Mouse (Mus musculus) midbrain, embryonic 10.5 days (tissue): ENCODE data around the gene Ttc33. TPM values are rescaled to one million over a fixed set of nuclear protein-coding genes. Genes with fewer than 3 reads are reported as not detected.

Experiments used
- DNase-seq: peaks from one replicate; pipeline ENCODE4 v3.0.0-alpha.2; 2017; ENCODE audit warnings: low spot score
- H3K27ac ChIP-seq: fragments of 300-500 bp; sonication (generic); replicated peaks from 2 replicates; pipeline ENCODE4 v1.5.1; 2016; ENCODE audit warnings: mild to moderate bottlenecking
- H3K27me3 ChIP-seq: fragments of 300-500 bp; sonication (generic); 2 replicates; pipeline ENCODE4 v1.6.1; 2016; ENCODE audit warnings: low read depth, mild to moderate bottlenecking; ENCODE audit not compliant: poor library complexity, severe bottlenecking
- H3K36me3 ChIP-seq: fragments of 300-500 bp; sonication (generic); 2 replicates; pipeline ENCODE4 v1.6.1; 2016; ENCODE audit warnings: mild to moderate bottlenecking, moderate library complexity
- H3K4me1 ChIP-seq: fragments of 300-500 bp; sonication (generic); 2 replicates; pipeline ENCODE4 v1.6.1; 2016
- H3K4me3 ChIP-seq: fragments of 300-500 bp; sonication (generic); 2 replicates; pipeline ENCODE4 v1.5.1; 2016; ENCODE audit warnings: mild to moderate bottlenecking, moderate library complexity
- H3K9me3 ChIP-seq: fragments of 300-500 bp; sonication (generic); replicated peaks from 2 replicates; pipeline ENCODE4 v1.6.1; 2016; ENCODE audit warnings: mild to moderate bottlenecking
- WGBS: fragments of 180-500 bp; shearing (Covaris S2); methylation state at CpG from one replicate; pipeline ENCODE4 v1.1.7; 2016; 5-methylcytosine and 5-hydroxymethylcytosine counted together
- polyA plus RNA-seq: library from polyadenylated mRNA; unstranded; fragments of >200 nt; fragmentation: Nextera tagmentation; extraction: Ambion mirVana; gene quantifications from 2 replicates; pipeline ENCODE4 v1.2.1, GENCODE M21; 2016

Gene Ttc33
- polyA plus RNA-seq, 1 experiment from 2014 or later: 37.3 TPM

- Histone ChIP-seq H3K27me3 (no peaks in the 10 kb centered on the region), H3K4me1 (no peaks in the 10 kb centered on the region), H3K9me3 (no peaks in the 10 kb centered on the region), H3K36me3 (0 out of 2 replicates have a peak, but pooled peaks cover 2% of the 10 kb centered on the region), H3K27ac (no peak overlapping the region), H3K4me3 (no peak overlapping the region)
- 93% methylated on average over 6 of the region's 6 CpGs for WGBS
- DNase-seq: no peak
Observed at GRCm38 (mm10) chr15:5152171-5152570, 33.2 kb upstream of the Ttc33 start.

GRCm38 (mm10) chr15:5154621-5155020 lies 30.7 kb upstream of the Ttc33 start:
- H3K4me3 ChIP-seq: no peak overlapping the region
- no peaks in the 10 kb centered on the region for H3K4me1 ChIP-seq
- H3K36me3 ChIP-seq: no peaks in the 10 kb centered on the region
- no peaks in the 10 kb centered on the region for H3K9me3 ChIP-seq
- no peak for DNase-seq
- 90% methylated on average over 9 of the region's 9 CpGs for WGBS
- no peaks in the 10 kb centered on the region for H3K27me3 ChIP-seq
- no peak overlapping the region for H3K27ac ChIP-seq

GRCm38 (mm10) chr15:5155093-5155492 lies 30.2 kb upstream of the Ttc33 start:
- no peaks in the 10 kb centered on the region for H3K9me3 ChIP-seq
- H3K36me3 ChIP-seq: no peaks in the 10 kb centered on the region
- no peak overlapping the region for H3K4me3 ChIP-seq
- no peaks in the 10 kb centered on the region for H3K27me3 ChIP-seq
- DNase-seq: no peak
- no peak overlapping the region for H3K27ac ChIP-seq
- WGBS: 83% methylated on average over 5 of the region's 5 CpGs
- H3K4me1 ChIP-seq: no peaks in the 10 kb centered on the region

- Histone ChIP-seq H3K4me1 (no peaks in the 10 kb centered on the region), H3K4me3 (no peak overlapping the region), H3K27ac (no peak overlapping the region), H3K36me3 (peaks cover 9% of the 10 kb centered on the region), H3K9me3 (no peaks in the 10 kb centered on the region), H3K27me3 (no peaks in the 10 kb centered on the region)
- WGBS: 91% methylated on average over 4 of the region's 4 CpGs
- DNase-seq: no peak
Observed at GRCm38 (mm10) chr15:5156355-5156754, 29.0 kb upstream of the Ttc33 start.

GRCm38 (mm10) chr15:5157386-5157785 lies 27.9 kb upstream of the Ttc33 start:
- Histone ChIP-seq H3K4me3 (no peak overlapping the region), H3K36me3 (peaks cover 16% of the 10 kb centered on the region), H3K9me3 (no peaks in the 10 kb centered on the region), H3K27ac (no peak overlapping the region), H3K27me3 (no peaks in the 10 kb centered on the region), H3K4me1 (no peaks in the 10 kb centered on the region)
- no peak for DNase-seq
- 97% methylated on average over 1 of the region's 1 CpGs for WGBS

- Histone ChIP-seq H3K36me3 (peaks cover 29% of the 10 kb centered on the region), H3K4me1 (no peaks in the 10 kb centered on the region), H3K9me3 (no peaks in the 10 kb centered on the region), H3K4me3 (no peak overlapping the region), H3K27me3 (no peaks in the 10 kb centered on the region), H3K27ac (no peak overlapping the region)
- WGBS: 79% methylated on average over 6 of the region's 6 CpGs
- no peak for DNase-seq
Observed at GRCm38 (mm10) chr15:5158827-5159226, 26.5 kb upstream of the Ttc33 start.

GRCm38 (mm10) chr15:5165121-5165773 lies 20.1 kb upstream of the Ttc33 start:
- no peaks in the 10 kb centered on the region for H3K4me1 ChIP-seq
- H3K9me3 ChIP-seq: no peaks in the 10 kb centered on the region
- H3K27ac ChIP-seq: no peak overlapping the region
- no peak for DNase-seq
- H3K4me3 ChIP-seq: no peak overlapping the region
- H3K27me3 ChIP-seq: no peaks in the 10 kb centered on the region
- 91% methylated on average over 12 of the region's 12 CpGs for WGBS
- H3K36me3 ChIP-seq: peaks cover 83% of the 10 kb centered on the region

- H3K4me1 ChIP-seq: no peaks in the 10 kb centered on the region
- 93% methylated on average over 12 of the region's 12 CpGs for WGBS
- no peaks in the 10 kb centered on the region for H3K27me3 ChIP-seq
- no peak for DNase-seq
- no peak overlapping the region for H3K4me3 ChIP-seq
- H3K27ac ChIP-seq: no peak overlapping the region
- no peaks in the 10 kb centered on the region for H3K9me3 ChIP-seq
- H3K36me3 ChIP-seq: peaks cover 79% of the 10 kb centered on the region
Observed at GRCm38 (mm10) chr15:5173217-5173820, 12.0 kb upstream of the Ttc33 start.

GRCm38 (mm10) chr15:5184668-5185330 lies 526 bp upstream of the Ttc33 start:
- Histone ChIP-seq H3K9me3 (no peaks in the 10 kb centered on the region), H3K27ac (peak overlapping the region; percentile 91), H3K4me1 (peaks cover 21% of the 10 kb centered on the region), H3K36me3 (peaks cover 4% of the 10 kb centered on the region), H3K4me3 (peak overlapping the region; percentile 97), H3K27me3 (no peaks in the 10 kb centered on the region)
- DNase-seq: no peak
- 53% methylated on average over 10 of the region's 11 CpGs for WGBS

- WGBS: 49% methylated on average over 10 of the region's 10 CpGs
- H3K9me3 ChIP-seq: no peaks in the 10 kb centered on the region
- H3K4me1 ChIP-seq: peaks cover 21% of the 10 kb centered on the region
- peak overlapping the region; percentile 91 for H3K27ac ChIP-seq
- H3K4me3 ChIP-seq: peak overlapping the region; percentile 97
- H3K36me3 ChIP-seq: peaks cover 18% of the 10 kb centered on the region
- DNase-seq: no peak
- no peaks in the 10 kb centered on the region for H3K27me3 ChIP-seq
Observed at GRCm38 (mm10) chr15:5186293-5186675, 959 bp downstream of the Ttc33 start.

GRCm38 (mm10) chr15:5187116-5187515 lies 1.8 kb downstream of the Ttc33 start:
- Histone ChIP-seq H3K27me3 (no peaks in the 10 kb centered on the region), H3K27ac (no peak overlapping the region), H3K4me3 (no peak overlapping the region), H3K9me3 (no peaks in the 10 kb centered on the region), H3K36me3 (peaks cover 25% of the 10 kb centered on the region), H3K4me1 (peaks cover 21% of the 10 kb centered on the region)
- no peak for DNase-seq
- WGBS: 78% methylated on average over 4 of the region's 4 CpGs

- Histone ChIP-seq H3K9me3 (no peaks in the 10 kb centered on the region), H3K27ac (no peak overlapping the region), H3K27me3 (no peaks in the 10 kb centered on the region), H3K4me1 (peaks cover 21% of the 10 kb centered on the region), H3K36me3 (peaks cover 26% of the 10 kb centered on the region), H3K4me3 (no peak overlapping the region)
- no peak for DNase-seq
- WGBS: 86% methylated on average over 1 of the region's 1 CpGs
Observed at GRCm38 (mm10) chr15:5188029-5188428, 2.7 kb downstream of the Ttc33 start.

- no peaks in the 10 kb centered on the region for H3K27me3 ChIP-seq
- H3K4me1 ChIP-seq: peaks cover 16% of the 10 kb centered on the region
- WGBS: 83% methylated on average over 10 of the region's 10 CpGs
- no peak overlapping the region for H3K4me3 ChIP-seq
- no peaks in the 10 kb centered on the region for H3K9me3 ChIP-seq
- H3K27ac ChIP-seq: no peak overlapping the region
- no peak for DNase-seq
- peaks cover 28% of the 10 kb centered on the region for H3K36me3 ChIP-seq
Observed at GRCm38 (mm10) chr15:5189504-5190093, 4.3 kb downstream of the Ttc33 start.
